Mouse (Mus musculus) cerebellum, adult 9-11 months (tissue): ENCODE results near the gene E030030I06Rik.
"Not testable (repeated sequence)": the region's sequence is repeated elsewhere in the genome, so short reads cannot be mapped to it uniquely, and the experiment has no call there.

Experiments used
- DNase-seq: peaks from one replicate; pipeline ENCODE4 v3.0.0; 2022

The E030030I06Rik gene

DNA sequence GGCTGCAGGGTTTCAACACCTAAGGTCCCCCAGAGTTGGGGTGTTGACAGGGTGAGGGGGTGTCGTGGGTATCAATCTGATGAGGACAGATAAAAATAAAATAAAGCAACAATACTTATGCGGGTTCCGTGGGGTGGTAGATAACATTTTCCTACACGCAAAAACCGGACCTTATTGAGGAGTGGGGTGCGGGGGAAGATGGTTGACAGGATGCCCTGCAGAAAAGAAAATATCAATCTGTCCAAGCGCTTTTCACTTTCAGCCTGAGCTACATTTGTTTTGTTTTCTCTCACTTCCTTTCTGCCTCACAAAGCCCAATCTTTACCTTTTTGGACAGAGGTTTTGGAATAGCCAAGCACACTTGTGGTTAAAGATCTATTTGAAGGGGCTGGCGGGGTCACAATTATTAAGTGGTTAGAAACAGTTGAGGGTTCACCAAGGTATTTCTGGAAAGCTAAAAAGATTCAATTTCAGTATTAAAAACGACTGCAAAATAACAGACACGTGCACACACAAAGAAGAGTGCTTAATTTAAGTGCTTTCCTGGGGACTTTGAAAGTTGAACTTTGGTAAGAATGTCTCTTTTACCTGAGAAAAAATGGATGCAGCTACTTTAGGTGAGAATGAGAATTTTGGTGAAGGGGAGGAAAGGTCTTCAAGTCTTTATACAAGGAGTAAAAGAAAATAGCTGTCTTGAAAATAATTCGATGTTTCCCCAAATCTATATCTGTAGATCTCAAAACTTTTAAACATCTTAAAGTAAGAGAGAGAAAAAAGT is 3.0 kb upstream of the E030030I06Rik start:
- not testable (repeated sequence) for DNase-seq

- DNase-seq: not testable (repeated sequence)
Observed at GRCm38 (mm10) chr10:22151056-22151862, 2.2 kb upstream of the E030030I06Rik start.

DNA sequence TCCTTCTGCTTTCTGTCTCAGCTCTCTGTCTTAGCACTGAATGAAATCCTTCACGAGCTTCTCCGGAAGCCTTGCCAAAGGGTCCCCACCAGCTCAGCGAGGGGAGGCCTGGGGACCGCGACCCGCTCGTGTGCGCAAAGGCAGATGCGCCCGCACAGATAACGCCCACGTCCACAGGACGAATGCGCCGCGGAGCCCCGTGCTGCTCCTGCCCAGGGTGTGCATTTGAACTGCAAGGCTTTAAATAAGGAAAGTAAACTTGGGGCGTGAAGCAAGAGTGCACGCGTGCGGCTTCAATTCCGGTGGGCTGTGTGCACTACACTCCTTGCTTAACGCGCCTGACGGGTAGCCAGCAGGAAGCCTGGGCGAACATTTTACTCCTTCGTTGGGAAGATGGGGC is 1.5 kb upstream of the E030030I06Rik start:
- no peak for DNase-seq

- no peak for DNase-seq
Observed at GRCm38 (mm10) chr10:22149691-22150465, 808 bp upstream of the E030030I06Rik start.

GRCm38 (mm10) chr10:22148441-22149072 is 513 bp downstream of the E030030I06Rik start:
- peak; percentile 31 for DNase-seq

DNA sequence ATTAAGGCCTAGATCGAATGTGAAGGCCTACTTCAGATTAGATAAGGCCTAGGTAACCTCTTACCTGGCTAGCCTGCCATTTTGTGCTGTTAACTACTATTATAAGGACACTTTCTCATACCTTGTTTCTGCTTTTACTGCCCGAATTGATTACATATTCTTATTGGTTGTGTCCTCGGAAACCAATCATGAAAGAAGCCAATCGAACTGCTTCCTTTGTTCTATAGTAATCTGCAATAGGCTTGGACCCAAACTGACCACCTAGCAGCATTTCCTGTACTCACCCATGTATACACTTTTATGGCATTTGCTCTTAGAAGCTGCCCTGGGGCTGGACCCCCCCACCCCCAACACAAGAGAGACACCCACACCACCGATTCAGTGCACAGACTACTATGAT is 6.1 kb downstream of the E030030I06Rik start:
- DNase-seq: no peak

DNA sequence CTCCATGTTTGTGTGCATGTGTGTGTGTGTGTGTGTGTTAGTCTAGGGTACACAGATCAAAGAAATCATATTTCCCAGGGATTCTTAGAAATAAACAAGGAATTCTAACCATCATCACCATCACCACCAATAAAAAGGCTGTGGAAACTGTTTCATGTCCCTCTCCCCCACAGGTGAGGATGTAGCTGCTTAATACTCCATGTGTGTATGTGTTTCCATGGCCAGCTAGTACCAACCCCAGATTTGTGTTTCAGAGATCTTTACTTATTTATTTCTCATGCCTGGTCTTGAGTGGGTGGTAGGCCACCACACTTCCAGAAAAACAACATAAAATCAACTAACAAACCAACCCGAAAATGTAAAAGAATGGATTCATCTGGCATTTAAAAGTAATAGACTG is 6.9 kb downstream of the E030030I06Rik start:
- DNase-seq: not testable (repeated sequence)

GRCm38 (mm10) chr10:22140665-22141280 is 8.3 kb downstream of the E030030I06Rik start:
- peak; percentile 31 for DNase-seq

DNA sequence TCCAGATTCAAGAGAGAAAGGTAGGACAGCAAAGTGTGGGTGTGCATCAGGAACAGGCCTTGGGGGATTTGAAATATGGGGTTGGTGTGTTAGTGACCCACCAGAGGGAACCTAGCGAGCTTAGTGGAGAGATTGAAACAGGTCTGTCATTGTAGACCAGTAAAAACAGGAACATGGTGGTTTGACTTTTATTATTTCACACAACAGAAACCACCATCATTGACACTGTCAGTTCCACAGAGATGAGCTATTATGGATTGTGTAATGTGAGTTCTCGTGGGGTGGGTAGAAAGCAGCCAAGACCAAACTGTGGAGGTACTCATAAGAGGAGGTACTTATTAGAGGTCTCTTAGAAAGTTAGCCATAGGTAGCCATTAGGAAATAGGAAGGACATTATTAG is 74.5 kb downstream of the E030030I06Rik start:
- DNase-seq: no peak

- no peak for DNase-seq
Observed at GRCm38 (mm10) chr10:22072739-22073138, 76.3 kb downstream of the E030030I06Rik start.

- no peak for DNase-seq
Observed at GRCm38 (mm10) chr10:22070576-22070975, 78.5 kb downstream of the E030030I06Rik start.

DNA sequence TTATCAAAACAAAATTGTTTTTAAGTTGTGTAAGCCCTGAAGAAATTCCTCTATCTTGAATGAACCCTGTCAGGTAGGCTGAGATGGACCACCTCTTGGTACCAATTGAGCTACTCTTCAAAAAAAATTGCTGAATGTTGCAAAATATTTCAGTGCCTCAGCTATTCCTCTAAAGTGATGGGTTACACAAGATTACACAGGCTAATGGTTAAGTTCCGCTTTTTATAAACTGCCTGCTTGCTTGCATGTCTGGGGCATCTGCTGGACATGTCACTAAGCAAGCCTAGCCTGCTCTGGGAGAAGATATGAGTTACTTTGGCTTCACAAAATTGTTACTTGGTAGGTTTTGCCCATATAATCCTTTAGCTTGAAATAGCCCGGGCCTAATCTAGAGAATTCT is 78.9 kb downstream of the E030030I06Rik start:
- DNase-seq: no peak

- DNase-seq: not testable (repeated sequence)
Observed at GRCm38 (mm10) chr10:22067979-22068378, 81.1 kb downstream of the E030030I06Rik start, which contains the start of gene 4930444G20Rik. TSS of gene 4930444G20Rik (minus strand) at chr10:22068079.
